Mouse (Mus musculus) hindbrain, embryonic 15.5 days (tissue): ENCODE results near the gene Wdr5. TPM values are rescaled to one million over a fixed set of nuclear protein-coding genes. Genes with fewer than 3 reads are reported as not detected.
"Not testable (repeated sequence)": the region's sequence is repeated elsewhere in the genome, so short reads cannot be mapped to it uniquely, and the experiment has no call there.

Experiments used
- ATAC-seq: fragments of 200-750 bp; cut with Nextera tagmentation; 2 replicates; pipeline ENCODE4 v1.8.0; 2017; ENCODE audit warnings: low read depth, moderate number of reproducible peaks, moderate TSS enrichment; ENCODE audit not compliant: low FRiP score
- H3K27ac ChIP-seq: fragments of 300-500 bp; sonication (generic); replicated peaks from 2 replicates; pipeline ENCODE4 v1.5.1; 2015; ENCODE audit warnings: mild to moderate bottlenecking, inconsistent platforms
- H3K27me3 ChIP-seq: fragments of 300-500 bp; sonication (generic); 2 replicates; pipeline ENCODE4 v1.6.1; 2015; ENCODE audit warnings: control low read depth, inconsistent platforms
- H3K36me3 ChIP-seq: fragments of 300-500 bp; sonication (generic); 2 replicates; pipeline ENCODE4 v1.6.1; 2015; ENCODE audit warnings: control low read depth, inconsistent platforms
- H3K4me1 ChIP-seq: fragments of 300-500 bp; sonication (generic); replicated peaks from 2 replicates; pipeline ENCODE4 v1.6.1; 2015; ENCODE audit warnings: control low read depth, inconsistent platforms
- H3K4me2 ChIP-seq: fragments of 300-500 bp; sonication (generic); 2 replicates; pipeline ENCODE4 v1.6.1; 2015; ENCODE audit warnings: moderate library complexity, mild to moderate bottlenecking, inconsistent platforms
- H3K4me3 ChIP-seq: fragments of 300-500 bp; sonication (generic); 2 replicates; pipeline ENCODE4 v1.5.1; 2015; ENCODE audit warnings: mild to moderate bottlenecking, inconsistent platforms
- H3K9ac ChIP-seq: fragments of 300-500 bp; sonication (generic); 2 replicates; pipeline ENCODE4 v1.6.1; 2015; ENCODE audit warnings: inconsistent platforms
- H3K9me3 ChIP-seq: fragments of 300-500 bp; sonication (generic); 2 replicates; pipeline ENCODE4 v1.6.1; 2016; ENCODE audit warnings: control low read depth, inconsistent platforms
- WGBS: fragments of 180-500 bp; shearing (Covaris S2); methylation state at CpG from one replicate; pipeline ENCODE4 v1.1.7; 2015; 5-methylcytosine and 5-hydroxymethylcytosine counted together
- polyA plus RNA-seq: library from polyadenylated mRNA; unstranded; fragments of >200 nt; fragmentation: Nextera tagmentation; extraction: Ambion mirVana; gene quantifications from 2 replicates; pipeline ENCODE4 v1.2.1, GENCODE M21; 2015

Wdr5 gene
- polyA plus RNA-seq, 1 experiment from 2014 or later = 44.2 TPM

GRCm38 (mm10) chr2:27541225-27541624, 26.3 kb downstream of the Wdr5 start:
- Histone ChIP-seq H3K27ac (peak overlapping the region; percentile 89), H3K9ac (peak overlapping the region; percentile 53; the same call in 1 of the 2 replicates), H3K4me2 (peak overlapping the region; percentile 71), H3K4me1 (peaks cover 20% of the 10 kb centered on the region), H3K36me3 (peaks cover 6% of the 10 kb centered on the region; the same call in 1 of the 2 replicates), H3K4me3 (peak overlapping the region; percentile 43; the same call in 1 of the 2 replicates), H3K9me3 (no peaks in the 10 kb centered on the region), H3K27me3 (no peaks in the 10 kb centered on the region)
- no peak for ATAC-seq
- 88% methylated on average over 3 of the region's 3 CpGs for WGBS

GRCm38 (mm10) chr2:27544613-27545012, 29.7 kb downstream of the Wdr5 start:
- no peak for ATAC-seq
- peaks cover 14% of the 10 kb centered on the region for H3K4me1 ChIP-seq
- H3K4me2 ChIP-seq = no peak overlapping the region
- WGBS = 93% methylated on average over 6 of the region's 6 CpGs
- H3K27me3 ChIP-seq = no peaks in the 10 kb centered on the region
- no peak overlapping the region for H3K9ac ChIP-seq
- no peaks in the 10 kb centered on the region for H3K36me3 ChIP-seq
- no peak overlapping the region for H3K27ac ChIP-seq
- no peak overlapping the region for H3K4me3 ChIP-seq
- no peaks in the 10 kb centered on the region for H3K9me3 ChIP-seq

- peaks cover 13% of the 10 kb centered on the region for H3K4me1 ChIP-seq
- not testable (repeated sequence) for H3K4me2 ChIP-seq, H3K9me3 ChIP-seq, H3K36me3 ChIP-seq, H3K27ac ChIP-seq, H3K9ac ChIP-seq, H3K4me3 ChIP-seq, H3K27me3 ChIP-seq, ATAC-seq
- 89% methylated on average over 3 of the region's 3 CpGs for WGBS
These were observed 30.6 kb downstream of the Wdr5 start for GRCm38 (mm10) chr2:27545517-27545916.

GRCm38 (mm10) chr2:27546041-27546440, 31.1 kb downstream of the Wdr5 start:
- not testable (repeated sequence) for H3K4me3 ChIP-seq, H3K27me3 ChIP-seq, H3K9me3 ChIP-seq, ATAC-seq, H3K36me3 ChIP-seq, H3K9ac ChIP-seq, H3K4me1 ChIP-seq, H3K27ac ChIP-seq, H3K4me2 ChIP-seq
- 94% methylated on average over 8 of the region's 8 CpGs for WGBS

GRCm38 (mm10) chr2:27547326-27547725, 32.4 kb downstream of the Wdr5 start:
- H3K27ac ChIP-seq = no peak overlapping the region
- 53% methylated on average over 1 of the region's 1 CpGs for WGBS
- H3K4me1 ChIP-seq = no peaks in the 10 kb centered on the region
- H3K4me3 ChIP-seq = no peak overlapping the region
- no peaks in the 10 kb centered on the region for H3K9me3 ChIP-seq
- ATAC-seq = no peak
- H3K36me3 ChIP-seq = no peaks in the 10 kb centered on the region
- H3K9ac ChIP-seq = no peak overlapping the region
- no peak overlapping the region for H3K4me2 ChIP-seq
- no peaks in the 10 kb centered on the region for H3K27me3 ChIP-seq

GRCm38 (mm10) chr2:27547986-27548385, 33.0 kb downstream of the Wdr5 start:
- H3K4me1 ChIP-seq = 0 out of 2 replicates have a peak, but pooled peaks cover 3% of the 10 kb centered on the region
- H3K9ac ChIP-seq = no peak overlapping the region
- no peak overlapping the region for H3K4me2 ChIP-seq
- no peaks in the 10 kb centered on the region for H3K9me3 ChIP-seq
- H3K36me3 ChIP-seq = no peaks in the 10 kb centered on the region
- no peaks in the 10 kb centered on the region for H3K27me3 ChIP-seq
- no peak overlapping the region for H3K4me3 ChIP-seq
- no peak for ATAC-seq
- H3K27ac ChIP-seq = no peak overlapping the region
- 92% methylated on average over 2 of the region's 2 CpGs for WGBS

GRCm38 (mm10) chr2:27548664-27549369, 33.9 kb downstream of the Wdr5 start:
- Histone ChIP-seq H3K36me3 (no peaks in the 10 kb centered on the region), H3K4me2 (no peak overlapping the region), H3K9me3 (no peaks in the 10 kb centered on the region), H3K4me3 (no peak overlapping the region), H3K27me3 (no peaks in the 10 kb centered on the region), H3K27ac (no peak overlapping the region), H3K4me1 (0 out of 2 replicates have a peak, but pooled peaks cover 4% of the 10 kb centered on the region), H3K9ac (no peak overlapping the region)
- ATAC-seq = no peak
- WGBS = 93% methylated on average over 1 of the region's 1 CpGs

GRCm38 (mm10) chr2:27552620-27553287, 37.8 kb downstream of the Wdr5 start:
- no peaks in the 10 kb centered on the region for H3K9me3 ChIP-seq
- H3K4me3 ChIP-seq = no peak overlapping the region
- no peaks in the 10 kb centered on the region for H3K27me3 ChIP-seq
- WGBS = 24% methylated on average over 7 of the region's 7 CpGs
- H3K27ac ChIP-seq = no peak overlapping the region
- ATAC-seq = 0 out of 2 replicates have a peak, but pooled peaks have one; percentile 15
- no peaks in the 10 kb centered on the region for H3K36me3 ChIP-seq
- 0 out of 2 replicates have a peak, but pooled peaks cover 4% of the 10 kb centered on the region for H3K4me1 ChIP-seq
- H3K4me2 ChIP-seq = no peak overlapping the region
- H3K9ac ChIP-seq = no peak overlapping the region

- ATAC-seq = no peak
- Histone ChIP-seq H3K9me3 (no peaks in the 10 kb centered on the region), H3K4me3 (no peak overlapping the region), H3K9ac (no peak overlapping the region), H3K4me1 (0 out of 2 replicates have a peak, but pooled peaks cover 4% of the 10 kb centered on the region), H3K27ac (no peak overlapping the region), H3K4me2 (no peak overlapping the region), H3K27me3 (no peaks in the 10 kb centered on the region), H3K36me3 (no peaks in the 10 kb centered on the region)
- 91% methylated on average over 9 of the region's 9 CpGs for WGBS
These were observed 39.4 kb downstream of the Wdr5 start for GRCm38 (mm10) chr2:27554308-27554707.

- H3K4me1 ChIP-seq = 0 out of 2 replicates have a peak, but pooled peaks cover 4% of the 10 kb centered on the region
- no peaks in the 10 kb centered on the region for H3K27me3 ChIP-seq
- no peak overlapping the region for H3K4me3 ChIP-seq
- H3K9ac ChIP-seq = no peak overlapping the region
- no peaks in the 10 kb centered on the region for H3K9me3 ChIP-seq
- H3K27ac ChIP-seq = no peak overlapping the region
- H3K4me2 ChIP-seq = no peak overlapping the region
- 88% methylated on average over 6 of the region's 6 CpGs for WGBS
- no peaks in the 10 kb centered on the region for H3K36me3 ChIP-seq
- no peak for ATAC-seq
These were observed 42.0 kb downstream of the Wdr5 start for GRCm38 (mm10) chr2:27556921-27557320.

- Histone ChIP-seq H3K4me2 (no peak overlapping the region), H3K4me3 (no peak overlapping the region), H3K27me3 (no peaks in the 10 kb centered on the region), H3K9ac (no peak overlapping the region), H3K36me3 (no peaks in the 10 kb centered on the region), H3K27ac (no peak overlapping the region), H3K9me3 (no peaks in the 10 kb centered on the region), H3K4me1 (peaks cover 10% of the 10 kb centered on the region; the same call in 1 of the 2 replicates)
- WGBS = 88% methylated on average over 7 of the region's 7 CpGs
- ATAC-seq = no peak
These were observed 45.8 kb downstream of the Wdr5 start for GRCm38 (mm10) chr2:27560708-27561123.

GRCm38 (mm10) chr2:27561159-27561558, 46.2 kb downstream of the Wdr5 start:
- Histone ChIP-seq H3K36me3 (no peaks in the 10 kb centered on the region), H3K27me3 (no peaks in the 10 kb centered on the region), H3K27ac (no peak overlapping the region), H3K4me3 (no peak overlapping the region), H3K4me2 (no peak overlapping the region), H3K9me3 (no peaks in the 10 kb centered on the region), H3K9ac (no peak overlapping the region), H3K4me1 (peaks cover 10% of the 10 kb centered on the region; the same call in 1 of the 2 replicates)
- no peak for ATAC-seq
- WGBS = 90% methylated on average over 1 of the region's 1 CpGs
